Mouse (Mus musculus) forebrain, postnatal 0 days (tissue): ENCODE data around the gene Crygc. TPM values are rescaled to one million over a fixed set of nuclear protein-coding genes. Genes with fewer than 3 reads are reported as not detected.

Experiments
- ATAC-seq: fragments of 200-750 bp; cut with Nextera tagmentation; 2 replicates; pipeline ENCODE4 v1.8.0; 2017; ENCODE audit warnings: mild to moderate bottlenecking, moderate library complexity
- DNase-seq: peaks from one replicate; pipeline ENCODE4 v3.0.0-alpha.2; 2015
- H3K27ac ChIP-seq: fragments of 300-500 bp; sonication (generic); 2 replicates; pipeline ENCODE4 v1.5.1; 2014; ENCODE audit warnings: low read depth, mild to moderate bottlenecking, antibody characterized with exemption, low read length, moderate library complexity, mixed read lengths
- H3K27me3 ChIP-seq: fragments of 300-500 bp; sonication (generic); 2 replicates; pipeline ENCODE4 v1.6.1; 2014; ENCODE audit warnings: mild to moderate bottlenecking, low read length, mixed read lengths; ENCODE audit not compliant: insufficient read depth
- H3K36me3 ChIP-seq: fragments of 300-500 bp; sonication (generic); 2 replicates; pipeline ENCODE4 v1.6.1; 2014; ENCODE audit warnings: mild to moderate bottlenecking, moderate library complexity; ENCODE audit not compliant: insufficient read depth
- H3K4me1 ChIP-seq: fragments of 300-500 bp; sonication (generic); 2 replicates; pipeline ENCODE4 v1.6.1; 2014; ENCODE audit warnings: antibody characterized with exemption; ENCODE audit not compliant: insufficient read depth
- H3K4me2 ChIP-seq: fragments of 300-500 bp; sonication (generic); 2 replicates; pipeline ENCODE4 v1.6.1; 2014; ENCODE audit warnings: low read depth, mild to moderate bottlenecking, moderate library complexity
- H3K4me3 ChIP-seq: fragments of 300-500 bp; sonication (generic); 2 replicates; pipeline ENCODE4 v1.5.1; 2014; ENCODE audit warnings: low read depth, low read length, mixed read lengths
- H3K9ac ChIP-seq: fragments of 300-500 bp; sonication (generic); 2 replicates; pipeline ENCODE4 v1.6.1; 2014; ENCODE audit warnings: mild to moderate bottlenecking
- H3K9me3 ChIP-seq: fragments of 300-500 bp; sonication (generic); 2 replicates; pipeline ENCODE4 v1.6.1; 2016; ENCODE audit warnings: low read length
- CTCF ChIP-seq: sonication (generic); IDR thresholded peaks from 2 replicates; pipeline ENCODE4 v1.5.1; 2016; ENCODE audit warnings: antibody characterized with exemption, control low read depth, low read depth
- WGBS: fragments of 180-500 bp; shearing (Covaris S2); extraction: QIAGEN DNeasy Blood & Tissue Kit; methylation state at CpG from one replicate; pipeline ENCODE4 v1.1.7; 2014; 5-methylcytosine and 5-hydroxymethylcytosine counted together
- polyA plus RNA-seq: library from polyadenylated mRNA; unstranded; fragments of >200 nt; fragmentation: Nextera tagmentation; extraction: Ambion mirVana; gene quantifications from 2 replicates; pipeline ENCODE4 v1.2.1, GENCODE M21; 2015
- total RNA-seq: library from RNA; depleted of rRNA; stranded (reverse); fragments of >200 nt; gene quantifications from 2 replicates; pipeline ENCODE4 v1.2.3, GENCODE M21; 2014; rRNA removed

Gene Crygc
- total and polyA plus RNA-seq, 2 experiments from 2014 or later: not detected

- Histone ChIP-seq H3K4me1 (no peaks in the 10 kb centered on the region), H3K36me3 (no peaks in the 10 kb centered on the region), H3K4me2 (no peak overlapping the region), H3K27me3 (no peaks in the 10 kb centered on the region), H3K27ac (no peak overlapping the region), H3K9me3 (no peaks in the 10 kb centered on the region), H3K9ac (no peak overlapping the region), H3K4me3 (no peak overlapping the region)
- no peak for TF ChIP-seq CTCF
- WGBS: 81% methylated on average over 6 of the region's 6 CpGs
- DNase-seq (no peak), ATAC-seq (no peak)
These were observed 32.7 kb downstream of the Crygc start for GRCm38 (mm10) chr1:65040806-65041205.

- no peak overlapping the region for H3K9ac ChIP-seq
- ATAC-seq: no peak
- H3K36me3 ChIP-seq: no peaks in the 10 kb centered on the region
- no peaks in the 10 kb centered on the region for H3K9me3 ChIP-seq
- no peaks in the 10 kb centered on the region for H3K27me3 ChIP-seq
- H3K4me1 ChIP-seq: no peaks in the 10 kb centered on the region
- no peak overlapping the region for H3K4me3 ChIP-seq
- 80% methylated on average over 3 of the region's 3 CpGs for WGBS
- no peak for TF ChIP-seq CTCF
- H3K4me2 ChIP-seq: no peak overlapping the region
- H3K27ac ChIP-seq: no peak overlapping the region
- no peak for DNase-seq
These were observed 33.8 kb downstream of the Crygc start for GRCm38 (mm10) chr1:65039679-65040078.

GRCm38 (mm10) chr1:65037542-65037941 lies 35.9 kb downstream of the Crygc start:
- no peaks in the 10 kb centered on the region for H3K4me1 ChIP-seq
- no peak overlapping the region for H3K9ac ChIP-seq
- 83% methylated on average over 2 of the region's 2 CpGs for WGBS
- TF ChIP-seq CTCF: no peak
- DNase-seq: no peak
- ATAC-seq: no peak
- no peak overlapping the region for H3K4me3 ChIP-seq
- no peak overlapping the region for H3K4me2 ChIP-seq
- no peaks in the 10 kb centered on the region for H3K27me3 ChIP-seq
- H3K36me3 ChIP-seq: no peaks in the 10 kb centered on the region
- no peak overlapping the region for H3K27ac ChIP-seq
- no peaks in the 10 kb centered on the region for H3K9me3 ChIP-seq

GRCm38 (mm10) chr1:65035513-65035912 lies 38.0 kb downstream of the Crygc start:
- Histone ChIP-seq H3K4me1 (no peaks in the 10 kb centered on the region), H3K27me3 (no peaks in the 10 kb centered on the region), H3K4me3 (no peak overlapping the region), H3K9ac (no peak overlapping the region), H3K36me3 (no peaks in the 10 kb centered on the region), H3K27ac (no peak overlapping the region), H3K9me3 (no peaks in the 10 kb centered on the region), H3K4me2 (no peak overlapping the region)
- DNase-seq (no peak), ATAC-seq (no peak)
- WGBS: 22% methylated on average over 3 of the region's 3 CpGs
- TF ChIP-seq CTCF: no peak

- DNase-seq: no peak
- H3K27me3 ChIP-seq: no peaks in the 10 kb centered on the region
- no peak for ATAC-seq
- H3K27ac ChIP-seq: no peak within 1 kb of the TSS
- H3K9ac ChIP-seq: no peak within 1 kb of the TSS
- H3K36me3 ChIP-seq: no peaks in the 10 kb centered on the region
- H3K9me3 ChIP-seq: no peaks in the 10 kb centered on the region
- no peak within 1 kb of the TSS for H3K4me2 ChIP-seq
- H3K4me3 ChIP-seq: no peak within 1 kb of the TSS
- H3K4me1 ChIP-seq: no peaks in the 10 kb centered on the region
- TF ChIP-seq CTCF: no peak
These were observed 40.8 kb downstream of the Crygc start, which contains the start of gene Akr1cl for GRCm38 (mm10) chr1:65032641-65033040. Gene Akr1cl (minus strand): TSS chr1:65032759.

- no peak overlapping the region for H3K4me2 ChIP-seq
- H3K9ac ChIP-seq: no peak overlapping the region
- ATAC-seq (no peak), DNase-seq (no peak)
- H3K4me1 ChIP-seq: no peaks in the 10 kb centered on the region
- 67% methylated on average over 9 of the region's 9 CpGs for WGBS
- no peaks in the 10 kb centered on the region for H3K27me3 ChIP-seq
- TF ChIP-seq CTCF: no peak
- no peaks in the 10 kb centered on the region for H3K36me3 ChIP-seq
- no peak overlapping the region for H3K27ac ChIP-seq
- no peak overlapping the region for H3K4me3 ChIP-seq
- no peaks in the 10 kb centered on the region for H3K9me3 ChIP-seq
These were observed 45.3 kb downstream of the Crygc start for GRCm38 (mm10) chr1:65028206-65028605.

Other genes starting within 250 kb of the Crygc start
- gene Plekhm3, start 116.9 kb downstream of the Crygc start, total RNA-seq: 9.9 and 13.2 TPM in 2 replicates
- 2.5 and 5.3 TPM in 2 replicates for gene Plekhm3, start 116.9 kb downstream of the Crygc start, polyA plus RNA-seq
- not detected in 2 replicates for gene Akr1cl, start 40.9 kb downstream of the Crygc start, total RNA-seq
- not detected in 2 replicates for gene Akr1cl, start 40.9 kb downstream of the Crygc start, polyA plus RNA-seq
- gene Cryge, start 22.5 kb downstream of the Crygc start, total RNA-seq: not detected in 2 replicates
- not detected in 2 replicates for gene Cryge, start 22.5 kb downstream of the Crygc start, polyA plus RNA-seq
- not detected in 2 replicates for gene Crygd, start 10.2 kb downstream of the Crygc start, total RNA-seq
- not detected in 2 replicates for gene Crygd, start 10.2 kb downstream of the Crygc start, polyA plus RNA-seq
- not detected in 2 replicates for gene Crygb, start 8.6 kb upstream of the Crygc start, total RNA-seq
- 0.31 and 0.52 TPM in 2 replicates for gene Crygb, start 8.6 kb upstream of the Crygc start, polyA plus RNA-seq
- not detected in 2 replicates for gene Cryga, start 29.7 kb upstream of the Crygc start, total RNA-seq
- 0.39 and 0.44 TPM in 2 replicates for gene Cryga, start 29.7 kb upstream of the Crygc start, polyA plus RNA-seq
- gene Gm28845, start 45.9 kb upstream of the Crygc start, total RNA-seq: 0.92 TPM in 1 of 2 replicates, not detected in the other
- gene Gm28845, start 45.9 kb upstream of the Crygc start, polyA plus RNA-seq: 0.52 TPM in 1 of 2 replicates, not detected in the other
- gene D630023F18Rik, start 49.5 kb upstream of the Crygc start, total RNA-seq: 6.5 and 9.8 TPM in 2 replicates
- 8.2 and 12.3 TPM in 2 replicates for gene D630023F18Rik, start 49.5 kb upstream of the Crygc start, polyA plus RNA-seq
- 366 and 375 TPM in 2 replicates for gene Idh1, start 112.8 kb upstream of the Crygc start, total RNA-seq
- 436 and 453 TPM in 2 replicates for gene Idh1, start 112.8 kb upstream of the Crygc start, polyA plus RNA-seq
- gene Pikfyve, start 113.0 kb upstream of the Crygc start, total RNA-seq: 33.6 and 42.6 TPM in 2 replicates
- 8.3 and 9.9 TPM in 2 replicates for gene Pikfyve, start 113.0 kb upstream of the Crygc start, polyA plus RNA-seq
- gene Pth2r, start 208.4 kb upstream of the Crygc start, total RNA-seq: 2.6 and 3.4 TPM in 2 replicates
- gene Pth2r, start 208.4 kb upstream of the Crygc start, polyA plus RNA-seq: 1.5 and 2.6 TPM in 2 replicates